Mouse (Mus musculus): ENCODE results near the gene Gm45021.
A peak's percentile ranks its signal among the peaks of the same experiment; 100 is the strongest.

The Gm45021 gene

GRCm38 (mm10) chr6:48573280-48573679 lies 16.1 kb upstream of the Gm45021 start:
- peak in 1 of 2 experiments; percentile 42 for DNase-seq

- no peak for DNase-seq
Measured at GRCm38 (mm10) chr6:48573981-48574380, 15.4 kb upstream of the Gm45021 start.

DNA sequence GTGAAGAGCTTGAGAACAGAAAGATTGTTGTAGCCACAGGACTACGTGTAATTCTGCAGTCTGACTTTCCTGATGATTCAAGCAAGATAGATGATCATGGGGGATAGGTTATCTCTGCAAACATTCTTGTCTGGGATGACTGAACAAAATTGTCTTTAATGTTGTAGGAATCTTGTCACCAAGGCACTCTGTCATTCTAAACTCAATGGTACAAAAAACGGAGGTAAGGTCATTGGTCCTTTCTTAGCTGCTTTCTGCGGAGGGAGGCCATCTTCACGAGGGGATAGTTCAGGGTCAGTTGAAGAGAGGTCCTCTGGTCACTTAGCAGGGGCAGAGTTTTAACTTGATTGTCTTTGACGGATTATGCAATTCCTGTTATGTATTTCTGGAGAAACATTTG lies 10.7 kb upstream of the Gm45021 start:
- no peak for DNase-seq

- DNase-seq, result peak in 1 of 2 experiments; percentile 47
Measured at GRCm38 (mm10) chr6:48579215-48579648, 10.2 kb upstream of the Gm45021 start.

- no peak for DNase-seq
Measured at GRCm38 (mm10) chr6:48581257-48581656, 8.2 kb upstream of the Gm45021 start.

- no peak for DNase-seq
Measured at GRCm38 (mm10) chr6:48582037-48582436, 7.4 kb upstream of the Gm45021 start.

- no peak for DNase-seq
Measured at GRCm38 (mm10) chr6:48591221-48591845, 1.9 kb downstream of the Gm45021 start.

DNA sequence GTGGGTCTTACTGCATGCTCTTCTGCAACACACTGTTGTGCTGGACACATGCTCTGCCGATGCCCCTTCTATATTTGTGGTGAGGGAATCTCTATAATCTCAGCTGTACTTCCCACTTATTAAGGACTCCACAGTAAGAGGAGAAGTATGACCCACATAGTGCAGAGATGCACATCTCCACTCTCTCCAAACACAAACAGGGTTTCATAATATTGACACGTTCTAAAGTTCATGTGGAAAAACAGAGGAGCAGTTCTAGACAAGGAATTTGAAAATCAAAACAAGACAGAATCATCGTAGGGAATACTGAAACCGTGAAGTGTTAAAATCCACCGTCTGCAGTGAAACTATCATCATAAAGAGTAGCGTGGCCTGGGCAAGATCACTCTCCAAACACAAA lies 2.5 kb downstream of the Gm45021 start:
- DNase-seq, result no peak

DNA sequence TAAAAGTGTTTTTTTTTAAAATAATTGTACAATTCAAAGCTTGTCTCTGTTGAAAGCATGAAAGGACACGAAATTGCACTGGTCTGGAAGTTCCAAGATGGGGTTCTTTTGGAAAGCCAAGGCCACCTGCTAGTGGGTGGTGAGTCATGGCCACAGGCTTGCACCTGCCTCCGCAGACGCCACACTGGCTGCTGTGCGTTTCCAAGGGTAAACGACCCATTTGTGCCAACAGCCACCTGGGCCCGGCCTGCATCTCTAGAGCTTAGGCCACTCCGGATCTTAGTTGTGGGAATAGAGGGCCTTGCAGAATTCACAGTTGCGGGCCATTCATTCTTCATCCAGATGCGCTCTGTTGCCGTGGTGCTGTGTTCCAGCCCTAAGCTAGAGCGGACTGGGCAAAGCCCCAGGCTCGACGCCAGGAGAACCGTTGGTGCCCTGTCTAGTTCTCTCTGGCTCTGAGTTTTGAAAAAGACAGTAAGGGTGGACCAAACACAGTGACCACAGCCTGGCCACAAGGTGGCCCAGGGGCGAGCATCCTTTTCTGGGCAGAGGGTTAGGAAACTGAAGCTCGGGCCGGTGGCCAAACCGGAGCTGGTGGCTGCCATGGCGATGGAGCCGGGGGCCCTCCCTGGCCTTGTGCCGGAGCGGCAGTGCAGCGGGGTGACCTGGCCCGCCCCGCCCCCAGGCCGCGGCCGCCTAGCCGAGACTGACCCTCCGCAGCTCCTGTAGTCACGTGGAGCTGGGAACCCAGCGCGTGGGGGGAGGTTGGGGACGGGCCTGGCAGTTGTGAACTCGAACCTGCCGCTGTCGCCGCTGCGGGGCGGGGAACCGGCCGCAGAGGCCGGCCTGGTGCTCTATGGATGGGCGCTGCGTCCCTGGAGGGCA lies 4.0 kb downstream of the Gm45021 start, which contains the start of the genes Repin1 and Gm44965:
TSS of gene Repin1 (plus strand) at position 726 of the 885 bp plus-strand sequence.
TSS of gene Gm44965 (plus strand) at position 784 of the 885 bp plus-strand sequence.
- DNase-seq, result peak; percentile 94 to 96

DNA sequence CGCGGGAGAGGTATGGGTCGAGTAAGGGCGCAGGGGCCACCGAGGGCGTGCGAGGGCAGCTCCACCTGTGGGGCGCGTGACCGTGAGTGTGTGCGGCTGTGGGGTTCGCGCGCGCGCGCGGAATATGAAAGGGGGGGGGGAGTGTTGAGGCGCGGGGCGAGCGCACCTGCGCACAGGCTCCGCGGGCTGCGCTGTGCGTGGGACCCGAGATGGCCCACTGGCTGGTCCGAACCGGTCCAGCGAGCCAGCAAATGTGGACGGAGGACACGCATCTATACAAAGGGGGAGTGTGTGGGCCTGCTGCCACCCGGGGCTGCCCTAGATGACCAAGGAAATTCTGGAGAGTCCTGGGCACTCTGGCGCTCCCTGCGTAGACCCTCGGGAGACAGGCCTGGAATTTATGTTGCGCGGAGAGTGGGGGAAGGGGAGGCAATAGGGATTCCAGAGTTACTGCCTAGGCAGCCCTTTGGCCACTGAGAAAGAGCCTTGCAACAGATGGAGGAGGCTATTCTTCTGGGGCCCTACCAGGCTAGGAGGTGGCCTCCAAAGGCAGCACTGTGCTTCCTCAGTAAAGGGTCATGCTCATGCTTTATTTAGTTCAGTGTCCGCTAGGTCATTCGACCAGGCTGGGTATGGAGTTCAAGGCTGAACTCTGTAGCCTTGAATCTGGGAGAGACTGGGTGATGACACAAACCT lies 4.8 kb downstream of the Gm45021 start:
- peak in 1 of 2 experiments; percentile 55 for DNase-seq

- no peak for DNase-seq
Measured at GRCm38 (mm10) chr6:48595278-48595677, 5.9 kb downstream of the Gm45021 start.

GRCm38 (mm10) chr6:48596545-48597232 lies 7.3 kb downstream of the Gm45021 start:
- DNase-seq, result no peak

- no peak for DNase-seq
Measured at GRCm38 (mm10) chr6:48597233-48597625, 7.8 kb downstream of the Gm45021 start.

- DNase-seq, result no peak
Measured at GRCm38 (mm10) chr6:48600594-48600993, 11.2 kb downstream of the Gm45021 start.

DNA sequence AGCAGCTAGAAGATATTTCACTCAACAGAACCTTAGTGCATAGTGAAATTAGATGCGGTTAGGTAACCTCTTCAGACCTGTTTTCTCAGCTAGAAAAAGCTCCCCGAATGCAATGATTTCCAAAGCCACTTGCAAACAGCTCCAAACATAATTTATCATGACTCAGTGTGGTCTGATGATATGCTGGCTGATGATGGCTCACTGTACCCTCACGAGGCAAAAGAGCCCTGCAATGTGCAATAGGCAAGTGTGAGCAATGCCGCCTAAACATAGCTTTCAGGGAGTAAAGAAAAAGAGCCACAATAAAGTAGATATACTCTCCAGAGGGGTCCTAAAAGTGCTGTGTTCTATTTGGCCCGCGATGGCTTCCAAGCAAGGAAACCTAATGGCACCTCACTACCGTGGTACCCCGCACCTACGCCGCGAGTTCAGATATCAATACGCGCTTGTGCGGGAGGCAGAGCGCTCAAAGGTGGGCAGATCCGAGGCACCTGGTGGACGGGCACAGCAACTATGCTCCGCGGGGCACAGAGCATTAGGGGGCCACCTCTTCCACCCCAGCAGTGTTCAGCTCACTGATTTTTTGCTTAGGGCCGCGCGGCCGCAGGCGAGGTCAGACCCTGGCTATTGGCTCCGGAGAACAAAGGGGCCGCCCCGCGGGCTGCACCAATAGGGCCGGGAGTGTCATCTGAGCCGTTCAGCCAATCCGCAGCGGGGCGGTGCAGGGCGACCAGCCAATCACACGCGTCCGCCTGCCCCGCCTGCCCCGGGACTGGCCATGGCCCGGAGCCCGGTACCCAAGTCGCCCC lies 12.1 kb downstream of the Gm45021 start, which contains the start of gene Zfp775:
TSS of gene Zfp775 (plus strand) at position 793 of the 809 bp plus-strand sequence.
- DNase-seq, result peak; percentile 96 to 98

GRCm38 (mm10) chr6:48602080-48602741 lies 12.8 kb downstream of the Gm45021 start:
- DNase-seq, result peak; percentile 48 to 50

GRCm38 (mm10) chr6:48608124-48608523 lies 18.7 kb downstream of the Gm45021 start:
- DNase-seq, result no peak

- no peak for DNase-seq
Measured at GRCm38 (mm10) chr6:48609512-48609911, 20.1 kb downstream of the Gm45021 start.

GRCm38 (mm10) chr6:48610657-48611056 lies 21.2 kb downstream of the Gm45021 start:
- DNase-seq, result peak in 1 of 2 experiments; percentile 24

- no peak for DNase-seq
Measured at GRCm38 (mm10) chr6:48613464-48613863, 24.1 kb downstream of the Gm45021 start.

DNA sequence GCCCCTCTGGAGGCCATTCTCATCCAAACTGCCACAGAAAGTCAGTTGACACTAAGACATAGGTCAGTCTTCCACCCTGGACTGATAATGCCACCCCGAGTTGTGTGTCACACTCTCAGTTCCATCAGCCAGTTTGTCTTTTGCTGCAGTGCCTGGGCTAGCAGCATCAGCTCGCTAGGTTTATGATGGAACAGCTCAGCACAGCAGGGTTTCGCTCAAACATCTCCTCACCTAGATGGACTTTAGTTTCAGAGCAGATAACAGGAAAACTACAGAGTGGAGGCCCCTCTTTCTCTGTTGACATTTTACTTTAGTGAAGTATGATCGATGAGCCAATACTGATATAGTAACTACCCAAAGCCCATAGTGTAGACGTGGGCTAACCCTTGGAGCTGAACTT lies 25.3 kb downstream of the Gm45021 start:
- DNase-seq, result no peak

Measured in lung, postnatal 4 days (tissue).